Mouse (Mus musculus) T-helper 1 cell (primary cell): Measurements from ENCODE around the gene Kazn.

Source experiments
- in situ Hi-C: fragments of 300-600 bp; cut with MboI, MseI; formaldehyde crosslinking; loops from one replicate; pipeline ENCODE4 v1.15.1; 2025; ENCODE audit warnings: high pct_unique_total_duplicates

Kazn gene

DNA sequence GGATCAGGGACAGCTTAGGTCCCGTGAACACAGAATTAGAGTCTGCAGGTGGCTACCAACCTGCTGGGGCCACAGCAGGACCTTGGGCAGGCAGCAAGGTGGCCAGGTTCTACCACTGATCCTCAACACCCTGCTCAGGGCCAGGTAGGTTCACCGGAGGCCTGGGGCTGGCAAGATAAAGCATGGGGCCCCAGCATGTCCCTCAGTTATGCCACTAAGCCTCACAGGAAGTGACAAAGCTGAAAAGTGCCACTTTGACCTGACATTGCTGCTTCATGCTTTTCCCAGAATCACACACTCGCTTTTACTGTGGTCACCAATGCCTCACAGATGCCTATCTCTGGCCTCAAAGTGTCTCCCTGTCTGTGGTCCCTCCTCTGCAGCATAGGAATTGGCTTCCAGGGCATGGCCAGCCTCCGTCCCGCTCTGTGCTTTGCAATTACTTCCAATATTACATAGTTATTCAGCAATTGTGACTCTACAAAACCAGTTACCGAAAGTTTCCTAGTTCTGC is 111.9 kb downstream of the Kazn start:
- in situ Hi-C loops, result no loop called here

DNA sequence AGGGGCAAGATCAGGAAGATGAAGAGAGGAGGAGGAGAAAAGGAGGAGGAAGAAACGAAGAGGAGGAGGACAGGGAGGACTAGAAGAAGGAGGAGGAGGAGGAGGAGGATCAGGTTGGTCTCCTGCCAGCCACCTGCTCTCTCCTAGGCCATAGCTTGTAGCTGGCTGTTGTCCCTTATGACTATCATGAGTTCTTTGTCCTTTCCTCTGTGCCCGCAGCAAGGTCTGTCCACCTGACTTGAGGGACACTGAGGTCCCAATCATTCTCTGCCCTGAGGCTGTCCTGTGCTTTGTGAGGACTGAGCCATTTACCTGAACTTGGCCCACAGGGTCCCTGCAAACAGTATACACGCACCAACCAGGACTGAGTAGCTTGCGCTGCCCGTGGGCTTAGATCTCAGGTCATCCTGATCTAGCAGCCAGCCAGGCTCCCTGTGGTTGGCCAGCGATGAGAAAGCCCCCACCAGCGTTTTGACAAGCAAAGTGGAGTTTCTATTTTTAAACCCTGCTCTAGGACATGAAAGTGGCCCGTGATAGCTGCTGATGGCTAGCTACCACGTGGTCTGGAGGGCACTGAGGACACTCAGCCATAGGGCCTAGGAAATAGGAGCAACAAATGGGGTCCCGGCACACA is 112.4 kb downstream of the Kazn start:
- in situ Hi-C loops, result no loop called here

DNA sequence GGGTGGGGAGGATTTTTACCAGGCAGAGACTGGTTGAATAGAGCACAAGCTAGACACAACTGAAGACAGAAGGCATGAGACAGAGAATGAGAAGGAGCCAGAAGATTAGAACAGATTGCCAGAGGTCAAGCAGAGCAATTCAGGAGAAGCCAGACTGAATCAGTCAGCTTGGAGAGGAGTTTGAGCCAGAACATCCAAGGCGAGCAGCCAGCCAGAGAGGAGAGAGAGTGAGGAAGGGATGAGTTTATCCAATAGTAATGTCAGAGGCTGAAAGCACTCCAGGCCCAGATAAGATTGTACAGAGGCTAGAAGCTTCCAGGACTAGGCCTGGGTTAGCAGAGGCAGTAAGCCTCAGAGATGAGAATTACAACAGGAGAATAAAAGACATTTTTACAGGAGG is 118.0 kb downstream of the Kazn start:
- in situ Hi-C loops, result no loop called here

DNA sequence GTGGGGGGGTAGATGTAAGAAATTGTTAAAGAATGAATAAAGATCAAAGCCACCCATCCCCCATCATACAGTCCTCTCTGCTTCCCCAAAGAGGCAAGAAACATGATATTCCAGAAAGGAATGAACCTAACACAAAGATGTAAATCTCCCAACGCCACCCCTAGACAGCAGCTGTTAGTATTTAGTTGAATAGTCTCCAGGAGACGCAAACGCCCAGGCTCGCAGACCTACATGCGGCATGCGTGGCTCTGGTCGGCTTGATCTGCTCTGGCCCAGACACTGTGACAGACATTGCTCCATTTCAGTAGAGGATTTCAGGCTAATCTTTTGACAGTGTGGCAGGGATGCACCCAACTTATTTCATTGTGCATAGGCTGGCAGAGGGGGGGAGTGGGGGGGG is 120.7 kb downstream of the Kazn start:
- in situ Hi-C loops, result no loop called here

DNA sequence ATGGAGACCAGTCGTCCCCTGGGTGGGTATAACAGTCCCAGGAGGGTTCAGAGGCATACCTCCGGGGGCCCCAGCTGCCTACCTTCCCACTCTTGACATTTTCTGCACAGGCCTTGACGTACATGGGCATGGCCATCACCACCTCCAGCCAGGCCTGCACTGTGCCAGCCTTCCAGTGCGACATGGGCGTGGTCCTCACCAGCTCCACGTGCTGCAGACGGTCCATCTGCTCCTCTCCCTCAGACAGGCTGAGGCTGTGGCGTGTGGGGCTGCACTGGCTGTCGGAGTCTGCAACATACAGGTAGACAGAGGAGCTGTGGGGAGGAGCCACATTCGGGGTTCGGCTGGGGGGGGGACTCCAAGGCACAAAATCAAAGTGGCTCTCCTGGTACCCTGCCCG is 121.2 kb downstream of the Kazn start:
- in situ Hi-C loops, result no loop called here

DNA sequence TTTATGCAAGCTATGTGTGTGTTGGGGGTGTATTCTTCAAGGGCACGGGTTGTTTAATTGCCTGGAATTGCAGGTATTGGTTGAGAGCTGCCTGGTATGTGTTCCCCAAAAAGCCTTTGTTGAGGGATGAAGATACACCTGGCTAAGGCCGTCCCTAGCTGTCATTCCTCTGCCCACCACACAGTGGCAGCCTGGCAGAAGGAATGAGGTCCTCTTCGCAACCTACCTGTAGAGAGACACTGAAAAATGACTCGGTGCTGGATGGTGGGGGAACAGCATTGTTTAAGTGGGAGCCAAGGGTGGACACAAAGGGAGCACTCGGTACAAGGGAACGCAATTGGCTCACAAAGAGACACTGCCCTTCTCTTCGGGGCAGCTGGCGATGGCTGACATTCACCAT is 125.9 kb downstream of the Kazn start:
- in situ Hi-C loops, result no loop called here

DNA sequence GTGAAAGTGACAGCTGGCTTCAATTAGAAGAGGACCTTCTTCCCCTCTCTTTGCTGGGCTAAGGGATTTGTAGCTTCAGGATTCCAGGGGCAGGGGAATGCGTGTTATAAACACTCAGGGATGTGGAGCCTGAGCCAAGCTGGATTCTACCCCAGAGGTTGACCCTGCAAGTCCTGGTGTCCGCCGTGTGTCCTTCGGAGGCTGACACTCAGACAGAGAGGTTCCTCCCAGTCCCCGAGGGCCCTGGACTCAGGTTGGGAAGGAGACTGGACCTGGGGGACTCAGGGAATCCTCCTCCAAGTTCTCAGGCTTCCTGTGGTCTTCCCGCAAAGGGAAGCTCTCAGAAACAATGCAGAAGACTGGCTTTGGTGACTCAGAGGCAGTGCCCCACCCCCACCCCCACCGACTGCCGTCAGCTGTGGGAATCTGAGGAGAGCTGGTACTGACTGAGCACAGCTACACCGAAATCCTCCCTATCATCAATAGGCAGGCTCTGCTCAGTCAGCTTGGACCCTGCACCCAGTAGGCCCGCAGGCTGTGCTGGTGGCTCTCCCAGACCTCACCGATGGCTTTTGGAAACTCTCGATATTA is 136.0 kb downstream of the Kazn start:
- in situ Hi-C loops, result no loop called here

DNA sequence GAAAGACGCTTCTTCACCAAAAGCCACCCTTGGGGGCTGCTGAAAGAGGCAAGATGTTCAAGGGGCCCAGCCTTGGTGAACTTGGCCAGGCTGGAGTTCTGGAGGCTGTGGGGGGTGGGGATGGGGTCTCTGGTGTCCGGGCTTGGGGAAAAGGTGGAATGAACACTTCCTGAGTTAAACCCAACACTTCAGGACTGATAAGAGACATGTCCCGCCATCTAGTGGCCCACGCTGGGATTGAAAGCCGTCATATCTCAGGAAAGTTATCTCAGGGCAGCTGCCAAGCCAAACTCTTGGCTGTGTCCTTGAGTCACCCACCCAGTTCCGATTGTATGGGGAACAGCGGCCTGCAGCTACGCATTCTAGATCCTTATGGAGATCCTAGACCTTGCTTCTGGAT is 140.9 kb downstream of the Kazn start:
- in situ Hi-C loops, result no loop called here

DNA sequence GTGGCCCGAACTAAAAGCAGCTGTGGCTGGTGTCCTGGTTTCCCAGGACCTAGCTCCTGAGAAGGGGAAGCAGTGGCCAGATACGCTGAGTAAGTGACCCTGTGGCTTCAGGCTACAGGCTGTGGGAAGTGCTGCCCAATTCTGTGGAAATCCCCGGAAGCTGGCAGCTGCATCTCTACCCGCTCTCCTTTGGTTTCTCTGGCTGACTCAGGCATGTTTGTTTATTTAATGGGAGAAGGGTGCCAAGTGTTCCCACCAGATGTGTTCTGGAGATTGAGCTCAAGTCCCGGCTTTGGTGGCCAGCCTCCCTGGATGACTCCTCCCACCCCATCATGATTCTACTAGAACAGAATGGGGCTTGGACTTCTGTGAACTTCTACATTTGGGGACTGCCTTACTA is 141.3 kb downstream of the Kazn start:
- in situ Hi-C loops, result no loop called here

DNA sequence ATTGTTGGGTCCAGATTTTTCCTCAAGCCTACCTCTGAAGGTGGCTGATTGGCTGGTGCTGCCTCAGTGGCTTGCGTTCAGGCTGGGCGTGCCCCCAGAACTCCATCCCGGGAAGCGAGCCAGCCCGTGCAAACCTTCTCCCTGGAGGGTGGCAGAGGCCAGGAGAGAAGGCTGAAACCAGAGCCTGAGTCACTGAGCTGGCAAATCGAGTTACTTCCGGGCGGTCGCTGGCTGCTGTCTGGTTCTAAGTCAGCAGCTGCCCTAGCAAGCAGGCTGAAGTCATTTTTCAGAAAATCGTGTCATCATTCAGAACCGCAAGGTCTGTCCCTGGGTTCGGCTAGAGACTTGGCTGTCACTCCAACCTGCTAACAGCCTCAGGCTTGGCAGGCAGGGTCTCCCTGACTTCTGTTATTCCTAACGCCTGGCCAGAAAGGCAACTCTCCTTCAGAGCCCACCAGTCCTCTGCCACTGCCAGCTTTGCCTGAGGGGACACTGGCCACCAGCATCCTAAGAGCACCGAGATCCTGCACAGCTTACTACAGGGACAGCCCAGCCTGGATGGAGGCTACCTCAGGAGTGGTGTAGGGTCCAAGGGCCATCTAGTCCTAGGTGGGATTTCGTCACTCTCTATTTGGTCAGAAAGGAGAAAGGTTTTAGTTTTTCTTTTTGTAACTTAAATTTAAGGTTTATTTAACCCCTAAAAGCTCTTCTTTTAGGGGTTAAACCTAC is 143.5 kb downstream of the Kazn start:
- in situ Hi-C loops, result no loop called here

DNA sequence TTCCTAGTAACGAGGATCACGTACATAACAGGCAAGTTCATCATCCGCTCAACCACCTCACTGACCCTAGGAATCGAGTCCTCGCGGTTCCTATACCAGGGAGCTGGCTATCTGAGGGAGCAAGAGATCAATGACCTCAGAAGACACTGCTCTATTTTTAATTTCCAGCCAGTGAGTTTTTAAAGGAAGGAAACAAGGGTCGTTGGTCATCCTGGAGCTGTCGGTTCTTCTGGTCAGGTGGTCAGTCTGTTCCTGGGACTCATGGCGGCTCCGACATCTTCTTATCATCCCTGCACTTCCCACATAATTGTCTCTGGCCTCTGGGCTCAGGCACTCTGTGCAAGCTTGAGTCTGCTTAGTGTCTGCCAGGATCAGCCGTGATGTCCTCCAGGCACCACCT is 144.8 kb downstream of the Kazn start:
- in situ Hi-C loops, result no loop called here

DNA sequence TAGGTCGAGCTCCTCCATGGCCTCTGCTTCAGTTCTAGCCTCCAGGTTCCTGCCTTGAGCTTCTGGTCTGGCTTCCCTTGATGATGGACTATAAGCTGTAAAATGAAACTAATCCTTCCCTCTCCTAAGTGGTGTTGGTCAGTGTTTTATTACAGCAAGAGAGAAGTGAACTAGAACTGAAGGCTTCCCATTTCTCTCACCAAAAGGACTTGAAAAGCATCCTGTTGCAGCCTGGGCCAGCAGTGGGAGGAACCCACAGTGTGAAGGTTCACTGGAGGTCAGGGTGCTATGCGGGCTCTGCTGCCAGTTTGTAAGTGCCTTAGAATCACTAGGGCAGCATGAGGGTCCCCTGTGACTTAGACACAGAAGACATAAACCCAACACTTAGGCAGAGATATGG is 148.1 kb downstream of the Kazn start:
- in situ Hi-C loops, result no loop called here

DNA sequence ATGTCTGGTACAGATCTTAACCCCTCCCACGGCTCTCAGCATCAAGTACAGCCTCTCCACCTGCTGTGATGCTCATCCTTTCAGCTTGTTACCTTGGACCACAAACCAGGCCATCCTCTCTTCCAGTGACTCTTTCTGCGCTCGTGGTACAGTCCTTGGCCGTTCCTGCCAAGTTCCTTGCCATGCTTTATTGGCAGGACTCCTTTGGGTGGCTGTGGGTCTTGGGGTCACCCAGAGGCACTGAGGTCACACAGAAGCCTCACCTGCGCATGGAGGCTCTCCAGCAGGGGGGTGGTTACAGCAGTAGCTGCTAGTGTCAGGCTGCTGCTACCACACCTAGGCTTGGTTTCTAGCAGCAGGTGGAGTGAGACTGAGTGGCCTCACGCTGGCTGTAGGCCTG is 149.2 kb downstream of the Kazn start:
- in situ Hi-C loops, result no loop called here

DNA sequence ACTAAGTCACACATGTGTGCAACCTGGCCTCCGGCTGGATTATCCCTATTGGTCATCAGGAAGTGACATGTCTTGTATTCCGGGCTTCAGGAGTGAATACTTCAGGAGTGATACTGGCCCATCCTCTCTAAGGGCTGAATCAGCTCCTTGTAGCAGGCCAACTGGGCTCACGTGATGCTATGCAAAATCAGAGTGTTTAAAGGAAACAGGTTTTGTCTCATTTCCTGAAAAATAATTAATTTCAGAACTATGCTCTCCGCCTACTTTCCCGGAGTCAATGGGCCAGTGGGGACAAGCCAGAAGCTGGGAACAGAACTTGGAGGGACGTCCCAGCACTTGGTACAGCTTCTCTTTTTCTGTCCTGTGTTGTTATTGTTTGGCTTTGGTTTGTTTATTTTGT is 150.4 kb downstream of the Kazn start:
- in situ Hi-C loops, result no loop called here

DNA sequence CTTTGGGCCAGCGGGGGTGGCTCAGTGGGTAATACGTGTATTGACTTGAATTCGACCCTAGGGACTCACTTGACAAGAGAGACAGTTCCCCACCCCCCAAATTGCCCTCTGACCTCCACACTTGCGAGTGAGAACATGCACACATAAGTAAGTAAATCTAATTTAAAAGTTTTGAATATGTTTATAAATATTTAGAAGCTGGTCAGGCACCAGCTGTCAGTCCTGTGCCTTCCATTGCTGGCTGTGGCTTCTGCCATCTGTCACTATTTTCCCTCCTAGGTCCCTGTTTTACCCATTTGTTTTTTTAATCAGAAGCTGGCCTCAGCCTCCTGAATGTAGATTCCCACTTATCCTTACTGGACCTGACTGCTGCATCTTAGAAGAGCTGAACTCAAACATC is 150.8 kb downstream of the Kazn start:
- in situ Hi-C loops, result no loop called here

DNA sequence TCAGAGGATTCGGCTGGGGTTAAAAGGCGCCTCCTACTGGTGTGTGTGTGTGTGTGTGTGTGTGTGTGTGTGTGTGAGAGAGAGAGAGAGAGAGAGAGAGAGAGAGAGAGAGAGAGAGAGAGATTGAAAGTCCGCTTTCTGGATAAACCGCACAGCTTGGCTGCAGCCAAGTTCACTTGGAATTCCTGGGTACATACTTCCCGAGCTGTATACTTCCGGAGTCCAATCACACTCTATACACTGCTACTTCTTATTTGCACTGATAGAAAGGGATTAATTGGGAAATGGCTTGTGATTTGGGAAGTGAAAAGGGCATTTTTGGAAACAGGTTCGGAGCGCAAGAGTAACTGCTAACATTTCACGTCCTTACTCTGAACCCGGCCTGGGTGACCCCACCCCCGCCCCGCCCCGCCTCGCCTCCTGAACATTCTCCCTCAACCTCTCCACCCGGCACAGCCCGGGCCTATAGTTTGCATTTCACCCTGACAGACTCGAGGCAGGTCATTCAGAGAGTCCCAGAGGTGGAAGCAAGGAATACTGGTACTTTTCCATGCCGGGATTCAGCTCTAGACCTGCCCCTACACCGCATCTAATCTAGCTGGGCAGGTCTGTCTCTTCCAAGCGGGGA is 154.2 kb downstream of the Kazn start:
- in situ Hi-C loops, result loop anchor here (5.0 kb wide), 1 partner anchor 103 kb away; no protein-coding TSS in a partner anchor

DNA sequence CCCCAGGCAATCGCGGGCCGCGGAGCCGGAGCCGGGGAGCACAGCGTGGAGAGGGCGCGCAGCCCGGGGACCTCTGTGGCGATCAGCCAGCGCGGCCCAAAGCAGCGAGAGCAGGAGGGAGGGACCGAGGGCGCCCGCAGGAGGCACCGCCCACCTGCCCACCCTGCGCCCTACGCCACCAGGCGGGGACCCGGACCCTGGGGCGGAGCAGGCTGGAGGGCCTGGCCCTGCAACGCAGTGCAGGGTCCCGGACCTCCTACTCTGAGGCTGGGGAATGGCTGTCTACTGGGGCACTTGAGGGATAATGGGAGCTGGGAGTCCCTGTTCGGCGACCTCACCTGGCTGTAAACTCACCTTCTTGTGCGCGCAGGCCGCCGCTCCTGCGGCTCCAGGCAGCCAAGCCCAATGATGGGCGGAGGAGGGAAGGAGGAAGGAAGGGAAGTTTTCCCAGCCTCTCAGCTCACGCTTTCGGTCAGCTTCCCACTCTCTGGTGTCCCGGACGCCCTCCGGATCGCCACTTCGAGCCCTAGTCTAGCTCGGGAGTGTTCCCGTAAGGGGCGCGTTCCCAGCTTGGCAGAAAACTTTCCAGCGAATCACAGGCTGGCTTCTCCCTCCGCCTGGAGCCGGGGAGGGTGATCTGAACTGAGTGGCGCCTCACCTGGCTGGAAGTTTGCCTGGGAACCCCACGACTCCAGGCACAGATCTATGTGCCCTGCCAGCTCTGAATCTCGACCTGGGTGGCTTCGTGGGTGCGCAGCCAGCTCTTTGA is 154.9 kb downstream of the Kazn start, which contains the start of gene Tmem51:
Gene Tmem51, minus strand, starts transcription at position 174 of the 769 bp plus-strand sequence.
- in situ Hi-C loops, result loop anchor here (5.0 kb wide), 1 partner anchor 102 kb away; no protein-coding TSS in a partner anchor

DNA sequence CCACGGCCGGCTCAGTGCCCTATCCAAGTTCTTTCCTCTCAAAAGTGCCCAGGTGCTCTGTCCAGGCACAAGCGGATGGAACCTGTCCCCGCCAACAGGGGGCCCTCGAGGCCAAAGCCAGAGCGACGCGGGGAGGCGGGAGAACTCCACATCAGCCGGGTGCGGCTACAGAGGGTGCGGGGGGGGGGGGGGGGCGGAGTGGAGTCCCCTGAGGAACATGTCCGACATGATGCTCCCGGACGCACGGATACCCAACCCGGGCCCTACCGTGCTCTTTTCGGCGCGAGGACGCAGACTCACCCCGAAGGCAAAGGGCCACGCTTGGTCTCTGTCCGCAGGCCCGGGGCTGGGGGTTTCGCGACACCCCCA is 155.5 kb downstream of the Kazn start:
- in situ Hi-C loops, result loop anchor here (5.0 kb wide), 1 partner anchor 101 kb away; no protein-coding TSS in a partner anchor

DNA sequence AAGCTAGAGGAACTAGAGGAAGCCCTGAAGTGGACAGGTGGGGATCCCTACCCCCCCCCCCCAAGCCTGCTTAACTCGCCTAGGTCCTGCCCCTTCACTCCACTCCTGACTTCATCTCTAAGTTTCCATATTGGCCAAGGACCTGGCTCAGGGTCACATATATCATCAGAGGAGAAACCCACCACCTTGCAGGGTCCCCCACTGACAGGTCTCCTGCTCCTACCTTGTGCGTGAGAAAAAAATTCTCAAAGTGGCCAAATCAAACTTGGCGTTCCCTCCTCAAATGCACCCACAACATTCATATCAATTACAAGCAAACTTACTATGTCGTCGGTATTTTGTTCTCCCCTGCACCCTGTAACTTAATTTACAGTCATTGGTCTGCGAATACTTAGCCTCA is 156.0 kb downstream of the Kazn start:
- in situ Hi-C loops, result loop anchor here (5.0 kb wide), 1 partner anchor 101 kb away; no protein-coding TSS in a partner anchor

DNA sequence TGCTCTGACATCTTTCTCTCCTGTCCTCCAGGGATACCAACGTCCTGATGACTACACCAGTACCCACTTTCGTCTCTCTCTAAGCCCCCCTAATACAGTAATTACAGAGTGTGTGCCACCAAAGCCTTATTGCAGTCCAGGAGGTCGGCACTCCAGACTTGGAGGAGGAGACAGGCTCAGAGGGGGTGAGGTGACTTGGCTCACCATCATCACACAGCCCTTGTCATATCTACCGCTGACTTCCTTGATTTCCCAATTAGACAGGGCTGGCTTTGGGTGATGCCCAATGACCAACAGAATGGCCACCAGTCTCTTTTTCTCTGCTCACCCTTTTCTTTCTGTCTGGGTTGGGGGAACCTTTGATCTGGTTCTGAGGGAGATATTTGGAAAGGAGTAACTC is 156.5 kb downstream of the Kazn start:
- in situ Hi-C loops, result loop anchor here (5.0 kb wide), 1 partner anchor 100 kb away; no protein-coding TSS in a partner anchor

DNA sequence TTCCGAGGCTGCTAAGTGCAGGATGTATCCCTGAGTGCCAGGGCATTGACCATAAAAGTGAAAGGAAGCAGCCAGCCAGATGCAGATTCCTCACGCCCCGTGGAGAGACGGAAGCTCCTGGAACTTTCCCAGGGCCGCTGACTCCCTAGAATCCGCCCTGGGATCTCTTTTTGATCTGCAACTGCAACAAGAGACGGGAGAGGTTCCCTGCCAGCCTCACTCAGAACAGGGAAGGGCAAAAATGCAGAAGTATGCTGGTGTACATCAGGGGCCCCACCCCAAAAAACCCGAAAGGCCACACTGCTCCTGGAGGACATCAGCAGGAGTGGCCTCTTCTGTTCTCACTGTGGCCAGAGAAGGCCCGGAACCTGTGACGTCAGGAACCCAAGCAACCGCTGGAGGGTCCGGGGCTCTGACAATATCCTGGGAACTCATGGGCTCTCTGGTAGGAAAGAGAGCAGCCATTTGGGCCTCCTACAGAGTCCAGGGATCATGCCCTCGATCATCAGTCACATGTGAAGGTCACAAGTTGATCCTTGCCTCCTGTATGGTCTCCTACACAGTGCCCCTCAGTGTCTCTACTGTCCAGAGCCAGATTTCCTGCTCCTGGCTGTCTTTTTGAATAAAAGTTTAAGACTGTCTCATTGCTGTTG is 157.4 kb downstream of the Kazn start:
- in situ Hi-C loops, result loop anchor here (5.0 kb wide), 1 partner anchor 99 kb away; no protein-coding TSS in a partner anchor
